Mouse (Mus musculus): ENCODE results near the gene Tbc1d4.

DNA sequence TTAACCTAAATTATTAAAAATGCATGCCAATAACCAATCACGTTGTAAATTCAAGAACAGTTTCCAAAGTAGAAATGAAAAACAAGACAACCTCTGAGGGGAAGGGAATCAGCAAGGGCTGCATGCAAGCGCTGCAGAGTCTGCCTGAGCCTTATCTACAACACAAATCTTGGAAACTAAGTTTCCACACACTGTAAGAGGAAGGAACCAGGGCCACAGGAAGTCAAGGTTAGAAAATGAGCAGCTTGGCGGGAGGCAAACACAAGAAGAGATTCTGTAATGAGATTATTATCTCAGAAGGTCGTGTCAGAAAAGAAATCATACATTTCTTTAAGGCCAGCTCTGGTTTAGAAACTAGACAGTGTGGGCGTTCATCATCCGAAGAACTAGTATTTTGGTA lies 156.1 kb downstream of the Tbc1d4 start:
- TF ChIP-seq CTCF (IDR thresholded peaks at IDR 0.05; ENCODE audit: control insufficient read depth, insufficient read depth, insufficient read length) (no peak), MYOG (IDR thresholded peaks at IDR 0.05; ENCODE audit: control insufficient read depth, extremely low read depth, insufficient read length) (no peak), USF1 (IDR thresholded peaks at IDR 0.05; ENCODE audit: low read depth) (no peak), MAX (IDR thresholded peaks at IDR 0.05) (no peak)

Measured in C2C12 (cell line).